Mouse (Mus musculus) A20 (cell line): ENCODE measurements around the gene Gdf7.

Source experiments
- DNase-seq: peaks from one replicate; pipeline ENCODE4 v3.0.0-alpha.2; 2011; ENCODE audit warnings: low read depth, low spot score

Gdf7 gene

DNA sequence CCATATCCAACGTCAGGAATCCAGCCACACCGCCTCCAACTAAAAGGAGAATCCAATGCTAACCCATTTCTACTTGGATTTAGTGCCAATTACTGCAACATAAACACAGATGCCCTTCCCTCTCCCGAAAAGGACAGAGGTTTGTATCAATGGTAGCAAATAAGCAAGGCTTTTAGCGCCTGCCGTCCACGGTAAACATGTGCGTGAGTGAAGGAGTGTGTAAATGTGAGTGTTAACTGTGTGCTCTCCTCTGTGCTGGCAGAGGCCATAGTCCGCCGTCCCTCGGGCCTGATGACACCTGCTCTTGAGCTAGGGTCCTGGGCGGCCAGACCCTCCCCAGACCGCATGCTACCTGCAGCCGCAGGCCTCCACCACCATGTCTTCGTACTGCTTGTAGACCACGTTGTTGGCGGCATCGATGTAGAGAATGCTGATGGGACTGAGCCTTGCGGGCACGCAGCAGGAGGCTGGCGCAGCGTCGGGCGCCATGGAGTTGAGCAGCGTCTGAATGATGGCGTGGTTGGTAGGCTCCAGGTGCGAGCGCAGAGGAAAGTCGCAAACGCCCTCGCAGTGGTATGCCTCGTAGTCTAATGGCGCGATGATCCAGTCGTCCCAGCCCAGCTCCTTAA lies 4.1 kb downstream of the Gdf7 start:
- DNase-seq = no peak

DNA sequence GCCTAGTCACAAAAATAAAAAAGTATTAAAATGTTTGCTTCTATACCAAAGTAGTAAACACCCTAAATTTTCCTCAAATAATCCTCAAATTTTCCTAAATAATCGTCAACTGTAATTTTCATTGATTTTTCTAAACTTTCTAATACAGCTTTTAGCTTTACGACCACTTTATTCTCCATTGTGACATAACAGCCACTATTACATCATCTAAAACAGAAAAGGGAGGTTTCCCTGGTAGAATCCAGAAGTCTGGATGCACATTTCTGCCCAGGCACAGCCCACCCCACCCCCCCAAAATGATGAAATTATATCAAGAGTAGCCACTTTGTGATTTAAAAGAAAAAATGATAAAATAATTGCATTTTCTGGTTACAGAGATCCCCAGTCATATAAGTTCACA lies 5.6 kb downstream of the Gdf7 start:
- DNase-seq = no peak

DNA sequence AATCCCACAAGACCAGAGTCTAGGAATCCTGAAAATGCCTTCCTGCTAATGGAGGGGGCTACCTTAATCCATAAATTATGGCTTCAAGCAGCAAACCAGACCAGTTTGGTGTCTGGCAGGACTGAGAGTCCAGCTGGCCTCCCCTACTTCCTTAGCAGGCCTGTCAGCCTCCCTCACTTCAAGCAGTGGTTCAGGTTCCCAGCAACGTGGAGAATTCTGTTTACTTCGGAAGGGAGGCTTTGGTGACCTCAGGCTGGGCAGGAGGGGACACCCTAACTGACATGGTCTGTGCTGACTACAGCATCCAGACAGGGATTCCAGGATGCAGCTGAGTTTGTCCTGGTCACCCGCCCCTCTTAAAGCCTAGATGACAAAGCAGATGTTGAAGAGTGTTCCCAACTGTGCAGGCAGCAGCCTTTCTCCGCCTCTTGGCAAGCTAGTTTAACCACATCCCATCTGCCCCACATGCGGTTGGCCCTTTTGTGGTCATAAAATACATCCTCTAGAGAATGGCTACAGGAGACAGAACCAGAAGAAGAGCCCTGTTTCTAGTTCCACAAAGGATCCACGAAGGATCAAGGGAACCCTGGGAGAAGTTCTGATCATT lies 6.3 kb downstream of the Gdf7 start:
- no peak for DNase-seq

DNA sequence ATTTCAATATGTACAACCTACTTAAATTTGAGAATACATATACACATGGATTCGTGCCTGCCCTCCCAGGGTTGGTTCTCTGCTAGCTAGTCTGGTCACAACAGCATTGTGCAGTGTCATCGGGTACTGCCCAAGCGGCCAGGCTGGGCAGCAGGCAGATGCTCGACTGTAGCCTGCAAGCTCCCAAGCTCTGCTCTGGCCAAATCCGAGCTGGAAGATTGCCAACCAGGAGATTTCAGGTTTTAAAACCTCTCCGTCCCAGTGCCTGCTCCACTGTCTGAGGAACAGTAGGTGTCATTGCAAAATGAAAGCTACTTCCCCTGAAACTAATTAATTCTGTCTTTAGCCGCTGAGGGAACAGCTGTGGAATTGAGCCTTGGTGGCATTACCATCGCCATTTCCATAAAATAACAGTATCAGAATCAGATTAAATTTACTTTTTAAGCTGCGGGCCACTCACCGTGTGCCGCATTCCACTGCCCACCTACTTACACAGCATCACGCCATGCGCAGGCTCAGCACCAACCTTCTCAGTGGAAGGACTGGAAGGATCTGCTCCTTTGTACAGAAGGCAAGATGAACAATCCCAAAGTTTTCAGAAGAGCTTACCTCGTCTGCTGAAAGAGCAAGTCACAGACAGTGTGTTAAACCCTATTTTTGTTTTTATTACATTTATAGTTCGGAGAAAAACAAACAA lies 10.4 kb downstream of the Gdf7 start:
- no peak for DNase-seq

DNA sequence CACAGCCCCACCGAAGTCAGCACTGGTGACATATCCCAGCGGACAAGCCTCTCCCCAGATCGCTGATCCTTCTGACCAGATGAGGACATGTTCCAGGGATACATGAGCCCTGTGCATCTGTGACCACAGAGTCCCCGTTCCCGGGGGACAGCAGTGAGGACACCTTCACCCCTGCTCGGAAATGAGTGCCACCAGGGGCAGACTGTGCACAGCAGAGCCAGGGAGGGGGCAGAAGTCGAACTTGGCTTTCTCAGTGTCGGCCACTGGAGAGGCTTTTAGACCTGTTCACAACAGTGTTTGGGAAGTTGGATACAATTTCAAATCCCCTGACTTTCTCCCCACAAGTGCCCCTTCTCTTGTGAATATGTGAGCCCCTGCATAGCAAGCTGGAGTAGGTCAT lies 12.3 kb downstream of the Gdf7 start:
- DNase-seq = no peak

DNA sequence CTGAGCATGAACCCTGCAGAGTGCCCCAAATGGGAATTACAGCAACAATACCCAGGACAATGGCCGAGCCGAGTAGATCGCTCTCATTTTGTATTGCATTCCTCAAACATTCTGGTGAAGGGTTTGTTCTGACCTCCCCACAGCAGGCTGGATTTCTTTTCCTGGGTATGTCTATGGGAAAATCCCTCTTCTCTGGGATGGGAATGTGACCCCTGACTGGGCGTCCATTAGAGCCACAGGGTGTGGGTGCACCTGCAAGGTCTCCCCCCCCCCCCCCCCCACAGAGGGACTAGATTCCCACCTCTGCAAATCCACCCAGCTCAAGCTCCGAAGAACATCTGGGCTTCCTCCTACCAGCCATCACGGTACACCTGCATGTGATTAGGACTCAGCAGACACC lies 12.7 kb downstream of the Gdf7 start:
- DNase-seq = no peak

DNA sequence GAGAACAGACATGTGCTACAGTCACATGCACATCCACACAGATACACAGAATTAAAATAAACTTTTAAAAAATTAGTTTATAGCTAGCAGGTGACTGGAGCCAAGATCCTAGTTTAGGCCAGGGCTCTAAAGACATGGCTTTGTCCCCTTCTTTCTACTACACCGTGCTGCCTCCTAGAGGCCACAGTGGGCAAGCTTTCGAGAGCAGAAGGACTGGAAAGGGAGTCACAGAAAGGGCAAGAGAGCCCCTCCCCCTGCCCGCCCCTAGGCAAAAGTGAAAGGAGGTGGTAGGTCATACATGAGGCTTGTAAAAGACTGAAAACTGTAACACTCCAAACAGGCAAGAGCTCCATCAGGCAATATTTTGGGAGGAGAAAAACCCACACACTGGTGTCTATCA lies 13.8 kb downstream of the Gdf7 start:
- peak; percentile 64 for DNase-seq

DNA sequence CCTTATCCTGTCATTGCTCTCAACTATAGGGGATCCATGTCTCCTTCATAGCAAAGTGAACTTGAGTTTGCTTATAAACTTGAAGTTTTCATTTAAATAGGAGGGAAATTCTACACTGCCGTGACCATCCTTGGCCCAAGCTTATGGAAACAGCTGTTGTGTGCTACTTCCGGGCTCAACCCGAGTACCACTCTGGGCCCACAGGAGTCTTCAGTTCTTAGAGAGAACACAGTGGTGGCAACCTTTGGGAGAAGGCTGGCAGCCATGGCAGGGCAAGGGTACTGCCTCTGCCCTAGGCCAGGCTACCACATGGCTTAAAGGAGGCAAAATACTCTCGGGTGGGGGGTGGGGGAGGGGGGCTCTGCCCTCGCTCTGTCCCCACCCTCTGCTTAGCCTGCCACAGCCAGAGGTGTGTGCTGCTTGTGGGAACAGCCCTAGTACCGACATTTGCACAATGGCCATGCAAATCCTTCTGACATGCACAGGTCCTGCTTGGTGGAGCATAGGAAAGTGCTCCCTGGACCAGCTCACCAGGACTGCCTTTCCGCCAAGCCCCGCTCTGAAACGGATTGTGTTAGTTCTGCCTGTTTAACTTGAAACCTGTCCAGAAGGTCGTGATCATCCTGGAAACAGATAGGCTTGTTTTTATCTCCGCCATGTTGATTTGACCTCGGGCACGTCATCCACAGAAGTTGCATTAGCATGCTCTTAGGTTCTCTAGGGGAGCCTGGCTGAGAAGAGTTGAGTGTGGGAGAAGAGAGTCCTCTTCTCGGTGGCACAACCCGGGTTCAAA lies 20.3 kb downstream of the Gdf7 start:
- DNase-seq = no peak

DNA sequence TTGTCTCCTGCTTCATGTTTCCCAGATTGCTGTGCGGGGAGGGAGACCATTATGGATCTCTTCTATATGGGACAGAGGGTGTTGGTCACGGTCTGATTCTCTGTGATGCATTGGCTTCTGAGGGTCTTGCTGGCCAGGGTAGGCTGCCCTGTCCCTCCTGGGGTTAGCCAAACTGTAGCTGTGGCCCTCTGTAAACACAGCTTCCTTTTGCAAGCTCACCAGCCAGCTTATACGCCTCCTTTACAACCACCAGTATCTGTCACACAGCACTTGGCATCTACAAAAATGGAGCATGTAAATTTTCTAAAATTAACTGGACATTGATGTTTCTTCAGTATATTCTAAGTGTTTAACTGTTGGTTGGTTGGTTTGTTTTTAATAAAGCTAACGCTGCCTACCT lies 26.3 kb downstream of the Gdf7 start:
- no peak for DNase-seq

DNA sequence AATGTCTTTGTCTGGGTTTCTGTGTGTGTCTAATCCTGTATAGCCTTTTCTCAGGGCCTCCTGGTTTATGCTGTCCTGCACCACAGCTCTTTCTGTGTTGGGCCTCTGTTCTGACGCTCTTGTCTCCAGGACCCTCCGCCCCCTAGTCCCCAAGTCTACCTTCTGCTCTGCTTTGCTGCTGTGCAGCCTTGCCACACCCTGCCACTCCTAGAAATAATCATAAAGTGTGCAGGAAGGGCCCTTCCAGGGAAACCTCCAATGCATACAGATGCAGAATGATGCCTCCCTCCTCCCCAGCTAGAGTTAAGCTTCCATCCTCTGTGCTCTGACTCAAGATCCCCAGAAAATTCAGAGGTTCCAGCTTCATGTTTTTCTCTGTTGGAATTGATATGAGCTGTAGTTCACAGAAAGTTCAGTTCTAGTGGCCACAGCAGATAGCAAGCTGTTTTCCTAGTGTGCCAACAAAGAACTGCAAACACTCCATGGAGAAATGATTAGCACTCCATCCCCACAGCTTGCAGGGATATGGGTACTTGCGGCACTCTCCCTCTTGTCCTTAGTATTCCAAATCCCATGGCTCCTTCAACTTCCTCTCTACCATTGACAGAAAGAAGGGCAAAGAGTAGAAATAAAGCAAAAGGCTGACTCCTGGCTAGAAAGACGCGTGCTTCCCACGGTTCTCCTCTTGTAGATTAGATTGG lies 28.1 kb downstream of the Gdf7 start:
- DNase-seq = no peak

DNA sequence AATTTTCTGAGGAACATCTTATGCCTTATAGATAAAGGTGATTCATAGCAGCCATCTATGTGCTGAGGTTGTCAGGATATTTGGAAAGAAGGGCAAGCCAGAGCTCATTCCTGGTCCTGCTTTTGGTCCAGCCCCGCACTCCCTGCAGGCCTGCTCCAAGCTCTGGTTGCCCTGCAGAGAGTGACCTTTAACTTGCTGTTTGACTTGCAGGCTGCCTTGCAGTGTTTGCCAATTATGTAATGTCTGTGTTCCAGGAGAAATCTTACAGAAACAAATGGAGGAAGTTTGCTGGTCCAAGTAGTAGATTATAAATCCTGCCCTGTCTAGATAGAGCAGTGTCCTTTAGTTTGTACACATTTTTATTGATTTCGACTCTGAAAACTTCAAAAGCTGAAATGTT lies 30.3 kb downstream of the Gdf7 start:
- no peak for DNase-seq

DNA sequence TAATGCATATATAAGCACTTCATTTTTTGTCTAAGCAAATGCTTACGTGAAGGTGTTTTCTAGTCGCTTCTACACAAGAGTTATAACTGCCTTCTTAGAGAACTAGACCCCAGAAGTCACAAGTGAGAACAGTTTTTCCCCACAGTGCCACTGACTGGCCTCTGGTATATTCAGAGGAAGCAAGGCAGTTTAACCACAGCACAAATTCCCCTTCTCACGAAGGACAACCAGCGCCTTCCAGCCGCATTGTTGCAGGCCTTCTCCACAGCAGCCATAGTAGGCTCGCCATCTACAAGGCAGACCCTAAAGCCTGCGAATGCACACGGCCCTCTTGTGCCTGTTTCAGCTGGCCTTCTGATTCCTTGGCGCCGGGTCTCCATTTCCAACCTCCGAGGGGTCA lies 32.1 kb downstream of the Gdf7 start:
- no peak for DNase-seq

DNA sequence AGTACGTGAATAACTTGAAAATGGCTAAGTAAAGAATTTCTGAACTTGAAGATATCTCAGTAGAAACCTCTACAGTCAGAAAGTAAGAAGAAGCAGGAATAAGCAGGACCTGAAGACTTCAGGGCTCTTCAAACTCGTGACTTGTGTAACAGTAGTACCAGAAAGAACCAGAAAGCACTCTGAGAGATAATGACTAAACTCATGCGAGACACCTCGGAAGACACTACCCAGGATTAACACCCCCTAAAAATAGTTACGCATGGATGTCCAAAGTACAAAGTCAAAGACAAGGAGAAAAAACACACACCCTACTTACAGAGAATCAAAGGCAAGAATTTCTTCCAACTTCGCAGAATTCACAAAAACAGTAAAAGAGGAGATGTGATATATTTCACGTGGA lies 35.4 kb downstream of the Gdf7 start:
- DNase-seq = no peak

DNA sequence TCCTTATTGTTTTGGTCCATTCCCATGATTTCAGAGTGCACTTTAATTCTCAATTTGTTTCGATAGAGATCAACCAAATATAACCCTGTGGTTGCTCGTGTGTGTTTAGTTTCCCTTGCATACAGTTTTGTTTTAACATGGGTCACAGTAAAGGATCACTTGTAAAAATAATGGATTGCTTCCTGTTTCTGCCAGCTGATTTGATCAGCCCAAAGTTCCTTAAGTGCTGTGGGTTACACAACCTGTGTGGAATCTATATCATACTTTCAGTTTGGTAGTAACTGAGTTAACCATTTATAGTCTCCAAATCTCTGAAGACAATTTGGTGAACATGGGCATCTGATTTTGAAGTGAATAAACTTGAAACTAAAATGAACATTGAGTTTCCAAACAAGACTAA lies 41.5 kb downstream of the Gdf7 start:
- no peak for DNase-seq
